Mouse (Mus musculus): ENCODE measurements around the gene Hist2h2ab.

GRCm38 (mm10) chr3:96266132-96266710, 46.6 kb downstream of the Hist2h2ab start:
- no peak for TF ChIP-seq CTCF (conservative IDR thresholded peaks at IDR 0.05; ENCODE audit: insufficient read depth, insufficient read length, low read depth, low read length)
- TF ChIP-seq POLR2A (IDR thresholded peaks at IDR 0.05; ENCODE audit: low read depth, low read length), result no peak
